Mouse (Mus musculus) E14TG2a.4 (cell line): ENCODE measurements at regions not wholly inside any gene's neighbourhood (a gene's known extent, or its start where the extent isn't known, plus 50 kb on each side); places are given as distances from the start of the nearest gene placed in this dataset.

ENCODE experiments used
- CTCF ChIP-seq: conservative IDR thresholded peaks from 2 replicates; pipeline ENCODE4 v1.5.1; 2014; ENCODE audit warnings: low read length
- POU5F1 ChIP-seq: IDR thresholded peaks from 2 replicates; pipeline ENCODE4 v1.6.1; 2014; ENCODE audit warnings: low read length, borderline replicate concordance

- TF ChIP-seq CTCF (no peak), POU5F1 (no peak)
Observed at GRCm38 (mm10) chrX:23095867-23096266, 269.0 kb downstream of the Klhl13 start.
